Mouse (Mus musculus): ENCODE results near the gene Six3. TPM values are rescaled to one million over a fixed set of nuclear protein-coding genes. Genes with fewer than 3 reads are reported as not detected.
A peak's percentile ranks its signal among the peaks of the same experiment; 100 is the strongest.

Gene Six3
- polyA plus RNA-seq, 1 experiment from 2014 or later = not detected

GRCm38 (mm10) chr17:85621505-85622310 lies 8.3 kb downstream of the Six3 start:
- no peak for ATAC-seq (ENCODE audit: low read depth)

GRCm38 (mm10) chr17:85622493-85623157 lies 9.2 kb downstream of the Six3 start:
- DNase-seq (no peak), ATAC-seq (ENCODE audit: low read depth) (no peak)
- Histone ChIP-seq H3K4me3 (replicated peaks) (no peak overlapping the region), H3K27me3 (peaks cover 100% of the 10 kb centered on the region), H3K27ac (no peak overlapping the region), H3K9me3 (replicated peaks) (no peaks in the 10 kb centered on the region), H3K36me3 (no peaks in the 10 kb centered on the region), H3K9ac (no peak overlapping the region), H3K4me1 (replicated peaks) (peaks cover 5% of the 10 kb centered on the region; the same call in 1 of the 2 replicates), H3K4me2 (no peak overlapping the region)
- WGBS (ENCODE audit: insufficient replicate concordance) = 7% methylated on average over 10 of the region's 12 CpGs

More at GRCm38 (mm10) chr17:85621505-85622310, 8.3 kb downstream of the Six3 start:
- peak overlapping the region; percentile 21; the same call in 1 of the 2 replicates for H3K4me2 ChIP-seq
- peaks cover 100% of the 10 kb centered on the region for H3K27me3 ChIP-seq
- no peak overlapping the region for H3K9ac ChIP-seq
- H3K36me3 ChIP-seq = no peaks in the 10 kb centered on the region
- H3K4me1 ChIP-seq (replicated peaks) = peaks cover 5% of the 10 kb centered on the region; the same call in 1 of the 2 replicates
- H3K9me3 ChIP-seq (replicated peaks) = no peaks in the 10 kb centered on the region
- 1% methylated on average over 67 of the region's 67 CpGs for WGBS (ENCODE audit: insufficient replicate concordance)
- DNase-seq = no peak
- H3K27ac ChIP-seq = no peak overlapping the region
- H3K4me3 ChIP-seq (replicated peaks) = peak overlapping the region; percentile 14; the same call in 1 of the 2 replicates

GRCm38 (mm10) chr17:85623161-85624050 lies 10.0 kb downstream of the Six3 start:
- ATAC-seq (ENCODE audit: low read depth) = no peak
- Histone ChIP-seq H3K27ac (no peak overlapping the region), H3K36me3 (no peaks in the 10 kb centered on the region), H3K4me3 (replicated peaks) (no peak overlapping the region), H3K4me1 (replicated peaks) (peaks cover 5% of the 10 kb centered on the region; the same call in 1 of the 2 replicates), H3K27me3 (peaks cover 100% of the 10 kb centered on the region), H3K9me3 (replicated peaks) (no peaks in the 10 kb centered on the region), H3K4me2 (no peak overlapping the region), H3K9ac (no peak overlapping the region)
- WGBS (ENCODE audit: insufficient replicate concordance) = 2% methylated on average over 51 of the region's 52 CpGs
- no peak for DNase-seq

- ATAC-seq (ENCODE audit: low read depth) = no peak
- Histone ChIP-seq H3K4me3 (replicated peaks) (no peak overlapping the region), H3K27ac (no peak overlapping the region), H3K4me2 (no peak overlapping the region), H3K9ac (no peak overlapping the region), H3K27me3 (peaks cover 100% of the 10 kb centered on the region), H3K9me3 (replicated peaks) (no peaks in the 10 kb centered on the region), H3K4me1 (replicated peaks) (peaks cover 5% of the 10 kb centered on the region; the same call in 1 of the 2 replicates), H3K36me3 (no peaks in the 10 kb centered on the region)
- WGBS (ENCODE audit: insufficient replicate concordance) = 2% methylated on average over 13 of the region's 13 CpGs
- no peak for DNase-seq
Observed at GRCm38 (mm10) chr17:85624051-85624420, 10.6 kb downstream of the Six3 start.

GRCm38 (mm10) chr17:85624981-85625940 lies 11.9 kb downstream of the Six3 start:
- Histone ChIP-seq H3K4me2 (no peak overlapping the region), H3K27ac (no peak overlapping the region), H3K9ac (no peak overlapping the region), H3K9me3 (replicated peaks) (no peaks in the 10 kb centered on the region), H3K4me1 (replicated peaks) (peaks cover 5% of the 10 kb centered on the region; the same call in 1 of the 2 replicates), H3K36me3 (no peaks in the 10 kb centered on the region), H3K27me3 (peaks cover 100% of the 10 kb centered on the region), H3K4me3 (replicated peaks) (no peak overlapping the region)
- 3% methylated on average over 26 of the region's 26 CpGs for WGBS (ENCODE audit: insufficient replicate concordance)
- DNase-seq (no peak), ATAC-seq (ENCODE audit: low read depth) (no peak)

GRCm38 (mm10) chr17:85626091-85626860 lies 12.9 kb downstream of the Six3 start:
- Histone ChIP-seq H3K9me3 (replicated peaks) (no peaks in the 10 kb centered on the region), H3K36me3 (no peaks in the 10 kb centered on the region), H3K4me3 (replicated peaks) (no peak overlapping the region), H3K27ac (no peak overlapping the region), H3K27me3 (peaks cover 100% of the 10 kb centered on the region), H3K4me1 (replicated peaks) (peaks cover 3% of the 10 kb centered on the region; the same call in 1 of the 2 replicates), H3K9ac (no peak overlapping the region), H3K4me2 (no peak overlapping the region)
- ATAC-seq (ENCODE audit: low read depth) (no peak), DNase-seq (no peak)
- 6% methylated on average over 14 of the region's 14 CpGs for WGBS (ENCODE audit: insufficient replicate concordance)

- Histone ChIP-seq H3K9me3 (replicated peaks) (no peaks in the 10 kb centered on the region), H3K27me3 (peaks cover 100% of the 10 kb centered on the region), H3K4me2 (no peak overlapping the region), H3K27ac (no peak overlapping the region), H3K9ac (no peak overlapping the region), H3K4me3 (replicated peaks) (no peak overlapping the region), H3K4me1 (replicated peaks) (no peaks in the 10 kb centered on the region), H3K36me3 (no peaks in the 10 kb centered on the region)
- ATAC-seq (ENCODE audit: low read depth) = no peak
- DNase-seq = no peak
- WGBS (ENCODE audit: insufficient replicate concordance) = 30% methylated on average over 5 of the region's 5 CpGs
Observed at GRCm38 (mm10) chr17:85627751-85628150, 14.3 kb downstream of the Six3 start.

- no peak overlapping the region for H3K9ac ChIP-seq
- no peaks in the 10 kb centered on the region for H3K36me3 ChIP-seq
- H3K4me2 ChIP-seq = no peak overlapping the region
- no peak overlapping the region for H3K4me3 ChIP-seq (replicated peaks)
- H3K4me1 ChIP-seq (replicated peaks) = no peaks in the 10 kb centered on the region
- peaks cover 97% of the 10 kb centered on the region for H3K27me3 ChIP-seq
- ATAC-seq (ENCODE audit: low read depth) (no peak), DNase-seq (no peak)
- no peak overlapping the region for H3K27ac ChIP-seq
- WGBS (ENCODE audit: insufficient replicate concordance) = 18% methylated on average over 7 of the region's 8 CpGs
- H3K9me3 ChIP-seq (replicated peaks) = no peaks in the 10 kb centered on the region
Observed at GRCm38 (mm10) chr17:85628811-85629210, 15.4 kb downstream of the Six3 start.

- DNase-seq (no peak), ATAC-seq (ENCODE audit: low read depth) (no peak)
- Histone ChIP-seq H3K4me2 (no peak overlapping the region), H3K27me3 (peaks cover 97% of the 10 kb centered on the region), H3K4me3 (replicated peaks) (no peak overlapping the region), H3K9me3 (replicated peaks) (no peaks in the 10 kb centered on the region), H3K4me1 (replicated peaks) (no peaks in the 10 kb centered on the region), H3K27ac (no peak overlapping the region), H3K36me3 (no peaks in the 10 kb centered on the region), H3K9ac (no peak overlapping the region)
- 72% methylated on average over 1 of the region's 1 CpGs for WGBS (ENCODE audit: insufficient replicate concordance)
Observed at GRCm38 (mm10) chr17:85629396-85629795, 16.0 kb downstream of the Six3 start.

All from liver, embryonic 13.5 days (tissue).